Mouse (Mus musculus): ENCODE measurements at regions not wholly inside any gene's neighbourhood (a gene's known extent, or its start where the extent isn't known, plus 50 kb on each side); places are given as distances from the start of the nearest gene placed in this dataset.

DNA sequence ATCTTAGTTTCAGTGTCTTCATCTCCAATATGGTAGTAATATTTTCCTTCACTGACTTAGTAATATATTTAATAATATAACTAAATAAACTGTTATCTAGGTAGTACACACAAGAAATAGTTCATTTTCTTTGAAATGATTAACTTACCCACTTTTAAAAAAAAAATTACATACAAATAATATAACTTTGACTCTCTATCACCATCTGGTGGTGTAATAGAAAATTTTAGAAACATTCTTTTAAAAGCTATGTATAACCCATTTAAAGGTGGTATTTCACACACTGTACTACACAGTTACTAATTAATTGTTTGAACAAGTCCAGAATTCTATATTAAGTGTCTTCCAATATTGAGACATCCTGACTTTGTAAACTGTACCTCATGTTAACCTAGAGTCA, 53.9 kb upstream of the Olfr266 start:
- DNase-seq (ENCODE audit: low spot score in 2 of 2): no peak

DNA sequence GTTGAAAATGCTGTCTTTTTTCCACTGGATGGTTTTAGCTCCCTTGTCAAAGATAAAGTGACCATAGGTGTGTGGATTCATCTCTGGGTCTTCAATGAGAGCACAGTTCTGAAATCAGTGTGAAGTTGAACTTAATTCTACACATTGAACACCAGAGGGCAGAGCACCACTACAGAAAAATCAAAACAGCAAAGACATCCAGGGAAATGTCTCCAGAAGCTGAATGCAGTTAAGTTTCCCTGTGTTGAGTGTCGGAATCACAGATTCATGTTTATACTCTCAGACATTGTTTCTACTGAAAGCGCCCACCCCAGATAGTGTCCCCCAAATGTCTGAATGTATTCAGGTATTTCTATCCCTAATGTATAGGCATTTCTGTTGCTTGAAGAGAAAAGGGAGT, 77.1 kb upstream of the Olfr266 start:
- peak in 1 of 2 experiments; percentile 10 for DNase-seq (ENCODE audit: low spot score in 2 of 2)

DNA sequence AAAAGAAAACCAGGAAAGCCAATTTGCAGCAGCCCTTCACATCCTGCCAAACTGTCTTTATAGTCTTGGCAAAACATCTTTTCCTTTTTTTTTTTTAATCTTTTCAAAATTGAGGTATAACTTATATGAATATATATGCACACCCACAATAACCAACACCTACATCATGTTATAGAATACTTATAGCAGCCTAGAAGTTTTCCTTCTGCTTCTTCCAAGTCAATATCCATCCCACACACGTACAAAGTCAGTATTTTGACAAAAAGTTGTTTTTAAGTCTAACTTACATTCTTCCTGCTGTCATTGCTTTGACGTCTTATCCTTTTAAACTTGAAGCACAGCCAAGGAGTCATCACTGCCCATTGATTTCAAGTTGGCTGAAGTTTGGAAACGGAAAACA, 80.6 kb upstream of the Olfr266 start:
- no peak for DNase-seq (ENCODE audit: low spot score in 2 of 2)

DNA sequence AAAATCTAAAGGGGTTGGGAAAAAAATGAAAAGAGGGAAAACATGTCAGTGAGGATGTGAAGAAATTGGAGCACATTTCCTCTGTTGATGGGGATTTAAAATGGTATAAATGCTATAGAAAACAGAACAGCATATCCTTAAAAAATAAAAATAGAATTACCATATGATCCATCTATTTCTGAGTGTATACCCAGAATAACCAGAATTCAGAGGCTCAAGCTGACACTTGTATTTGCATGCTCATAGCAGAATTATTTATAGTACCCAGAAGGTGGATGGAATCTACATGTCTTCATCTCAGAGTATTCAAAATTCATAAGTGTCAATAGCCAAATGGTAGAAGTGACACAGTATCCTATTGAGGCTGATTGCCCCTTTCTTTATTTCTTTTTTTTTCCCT, 99.9 kb upstream of the Kcna3 start:
- DNase-seq (ENCODE audit: low spot score in 2 of 2): no peak

DNA sequence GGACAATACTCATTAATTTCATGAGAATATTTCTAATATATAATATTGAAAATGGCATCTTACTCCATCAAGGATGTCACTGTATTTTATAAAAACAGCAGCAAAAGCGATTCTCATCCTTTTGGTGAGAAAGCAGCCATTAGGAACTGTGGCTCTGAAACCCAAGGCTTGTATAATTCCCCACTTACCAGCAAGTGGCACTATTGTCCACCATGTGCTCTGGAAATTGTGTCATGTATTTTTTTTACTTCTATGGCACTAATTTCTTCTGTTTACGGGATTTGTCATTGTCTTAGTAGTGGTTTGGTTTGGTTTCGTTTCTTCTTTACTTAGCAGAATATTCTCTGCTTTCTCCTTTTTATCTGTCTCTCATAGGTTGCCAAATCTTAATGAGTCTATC, 95.9 kb upstream of the Kcna3 start:
- no peak for DNase-seq (ENCODE audit: low spot score in 2 of 2)

DNA sequence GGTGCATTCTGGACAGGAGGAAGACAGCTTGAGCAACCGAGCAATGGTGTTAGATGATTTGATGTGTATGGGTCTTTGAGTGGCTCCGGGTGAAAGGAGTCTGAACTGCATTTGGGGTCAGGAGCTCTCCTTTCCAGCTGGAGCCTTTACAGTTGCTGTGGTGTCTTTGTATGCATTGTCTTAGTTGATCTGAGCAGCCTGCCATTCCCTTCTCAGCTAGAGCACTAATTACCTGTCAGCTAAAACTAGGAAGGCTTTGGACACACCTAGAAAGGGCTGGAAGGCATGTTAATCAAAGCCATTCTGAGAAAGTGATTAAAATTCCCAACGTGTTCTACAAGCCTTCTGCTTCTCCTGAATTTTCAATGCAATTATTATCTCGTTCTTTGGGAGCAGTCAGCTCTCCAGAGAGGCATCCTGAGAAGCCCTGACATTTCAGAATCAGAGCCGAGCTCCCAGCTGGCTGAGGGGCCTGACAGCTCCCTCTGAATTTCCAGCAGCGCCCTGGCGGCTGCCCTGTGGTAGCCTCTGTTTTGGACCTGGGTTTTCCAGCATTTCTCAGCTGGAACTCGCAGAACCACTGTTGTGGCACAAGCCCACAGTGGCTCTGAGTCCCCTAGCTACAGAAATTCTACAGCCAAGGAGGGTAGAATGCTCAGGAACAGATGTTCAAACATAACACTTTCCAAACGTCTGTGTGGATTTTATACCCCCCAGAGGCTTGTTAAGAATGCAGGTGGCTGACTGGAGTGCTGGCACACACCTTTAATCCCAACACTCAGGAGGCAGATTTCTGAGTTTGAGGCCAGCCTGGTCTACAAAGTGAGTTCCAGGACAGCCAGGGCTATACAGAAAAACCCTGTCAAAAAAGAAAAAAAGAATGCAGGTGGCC, 80.2 kb upstream of the Kcna3 start:
- DNase-seq (ENCODE audit: low spot score in 2 of 2): no peak

DNA sequence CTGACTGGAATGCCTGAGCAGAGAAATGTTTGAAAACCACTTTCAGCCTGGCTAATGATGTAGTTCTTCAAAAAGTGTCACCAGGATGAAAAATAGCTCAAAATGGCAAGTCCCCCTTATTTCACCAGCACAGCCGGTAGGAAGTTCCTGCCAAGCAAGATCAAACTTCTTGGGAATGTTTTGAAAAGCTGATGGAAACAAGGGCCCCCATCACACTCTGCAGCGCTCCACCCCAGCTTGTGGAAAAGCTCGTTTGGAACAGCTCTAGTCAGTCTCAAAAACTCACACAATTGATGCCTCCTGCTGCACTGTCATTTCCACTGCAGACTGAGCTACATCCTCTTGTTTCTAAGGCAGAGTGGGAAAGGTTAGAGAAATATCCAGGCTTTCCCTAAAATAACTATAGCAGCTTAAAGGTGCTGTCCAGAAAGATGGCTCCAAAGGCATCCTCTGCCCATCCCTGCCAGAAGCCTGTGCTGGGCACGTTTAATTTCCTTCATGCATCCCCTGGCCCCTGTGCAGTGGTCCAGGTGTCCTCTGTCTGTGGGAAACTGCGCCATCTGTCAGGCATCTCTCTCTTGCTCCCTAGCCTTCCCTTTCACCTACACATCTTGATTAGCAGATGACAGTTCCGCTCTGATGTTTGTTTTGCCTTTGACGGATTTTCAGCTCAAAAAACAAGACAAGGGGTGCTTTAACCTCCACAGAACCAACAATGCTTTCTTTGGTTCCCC, 78.6 kb upstream of the Kcna3 start:
- DNase-seq (ENCODE audit: low spot score in 2 of 2): peak in 1 of 2 experiments; percentile 26

DNA sequence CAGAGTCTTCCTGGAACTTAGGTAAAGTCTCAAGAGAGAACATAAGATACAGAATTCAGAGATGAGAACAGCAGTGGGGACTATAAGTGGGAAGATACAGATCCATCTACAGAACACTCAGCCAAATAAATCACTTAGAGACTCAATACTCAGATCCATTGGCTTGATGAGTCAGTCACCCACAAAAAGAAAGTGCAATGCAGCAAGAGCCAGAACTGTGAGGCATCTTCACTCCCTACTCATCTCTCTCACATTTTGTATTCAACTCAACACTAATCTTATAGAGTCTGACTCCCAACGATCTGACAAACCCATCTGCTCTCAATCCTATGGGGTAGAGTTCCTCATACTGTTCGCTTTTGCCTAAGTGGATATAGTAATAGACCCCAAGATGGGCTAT, 77.8 kb upstream of the Kcna3 start:
- DNase-seq (ENCODE audit: low spot score in 2 of 2): no peak

DNA sequence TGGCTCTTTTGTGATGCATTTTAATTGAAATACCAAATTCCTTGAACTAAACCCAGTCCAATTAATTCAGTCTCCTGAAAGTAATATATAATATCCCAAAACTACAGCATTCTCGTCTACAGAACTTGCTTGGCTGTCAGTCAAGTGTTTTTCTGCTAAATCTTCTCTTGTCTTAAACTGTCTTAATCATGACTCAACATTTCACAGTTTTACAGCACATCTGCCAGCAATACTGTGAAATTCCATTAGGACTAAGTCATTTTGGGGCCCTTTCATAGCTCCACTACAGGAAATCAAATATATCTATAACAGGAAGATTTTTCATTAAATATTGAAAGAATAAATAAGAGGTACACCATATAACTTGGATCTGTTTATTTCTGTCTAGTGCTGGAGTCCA, 75.4 kb upstream of the Kcna3 start:
- no peak for DNase-seq (ENCODE audit: low spot score in 2 of 2)

DNA sequence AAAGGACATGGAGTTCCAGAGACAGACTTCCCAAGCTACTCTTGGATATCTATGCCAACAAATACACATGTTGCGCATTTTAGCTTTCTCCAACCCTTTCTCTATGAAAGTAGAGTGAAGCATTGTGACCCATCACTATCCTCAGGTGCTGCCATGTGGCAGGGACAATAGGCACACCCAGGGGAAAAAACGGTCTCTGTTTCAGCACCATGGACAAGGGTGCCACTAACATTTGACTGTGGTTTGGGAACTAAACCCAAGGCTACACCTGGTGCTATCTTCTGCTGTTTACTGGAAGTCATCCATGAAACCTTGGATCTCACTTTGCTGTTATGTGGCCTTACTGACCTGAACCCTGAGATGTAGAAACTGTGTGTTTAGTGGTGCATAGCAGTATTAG, 73.5 kb upstream of the Kcna3 start:
- DNase-seq (ENCODE audit: low spot score in 2 of 2): no peak

DNA sequence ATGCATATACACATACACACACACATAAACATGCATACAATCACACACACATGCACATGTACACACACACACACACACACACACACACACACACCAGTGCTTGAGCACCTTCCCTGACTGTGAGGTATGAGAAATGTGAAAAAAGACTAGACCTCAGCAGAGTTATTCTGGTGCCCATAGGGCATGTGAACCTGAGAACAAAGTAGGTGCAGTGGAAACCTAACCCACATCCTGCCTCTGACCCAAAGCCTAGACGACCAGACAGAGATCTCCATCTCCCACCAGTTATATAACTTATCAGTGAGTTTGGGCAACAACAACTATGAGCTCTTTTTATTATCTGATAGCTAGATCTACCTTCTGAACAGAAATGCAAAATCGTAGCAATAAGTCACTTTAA, 69.8 kb upstream of the Kcna3 start:
- DNase-seq (ENCODE audit: low spot score in 2 of 2): no peak

DNA sequence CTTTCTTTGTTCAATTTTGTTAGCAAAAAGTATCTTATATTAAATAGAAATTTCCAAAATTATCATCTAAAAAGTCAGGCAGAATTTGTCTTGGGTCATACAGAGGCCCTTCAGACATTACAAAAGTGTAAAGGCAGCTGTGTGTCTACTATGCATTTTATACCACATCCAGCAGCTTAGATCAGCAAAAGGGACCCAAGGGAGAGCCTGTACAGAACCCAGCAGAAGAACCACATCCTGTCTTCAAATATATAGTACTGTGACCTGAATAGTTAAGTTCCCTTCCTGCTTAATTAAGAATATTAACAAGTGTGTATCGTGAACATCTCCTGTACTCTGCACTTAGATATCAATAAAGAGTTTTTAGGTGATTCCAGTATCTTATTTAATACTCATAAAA, 68.5 kb upstream of the Kcna3 start:
- DNase-seq (ENCODE audit: low spot score in 2 of 2): no peak

DNA sequence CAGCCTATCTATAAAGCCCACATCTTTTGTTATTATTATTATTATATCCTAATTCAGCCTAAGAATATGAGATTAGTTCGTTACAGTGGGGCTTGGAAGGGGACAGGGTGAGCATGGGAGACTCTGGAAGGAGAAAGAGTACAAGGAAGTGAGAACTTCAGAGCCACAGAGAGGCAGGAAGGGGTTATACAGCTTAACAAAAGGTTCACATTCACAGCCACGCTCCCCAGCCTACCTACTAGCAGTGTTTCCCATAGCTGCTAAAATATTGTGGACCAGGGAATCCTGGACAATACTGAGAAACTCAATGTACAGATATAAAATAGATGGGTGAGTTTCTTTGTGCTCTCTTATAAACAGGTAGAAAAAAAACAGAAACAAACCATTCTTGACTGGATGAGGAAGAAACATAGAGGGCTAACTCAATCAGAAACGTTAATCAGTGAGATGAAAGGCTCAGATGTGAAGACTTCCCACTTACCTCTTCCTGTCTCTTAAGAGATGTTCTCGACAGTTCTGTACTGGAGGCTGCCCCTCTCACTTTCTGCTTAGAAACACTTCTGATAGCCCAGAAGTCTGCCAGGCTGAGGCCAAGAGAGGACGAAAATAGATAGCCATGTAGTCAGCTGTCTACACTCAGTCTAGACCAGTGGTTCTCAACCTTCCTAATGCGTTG, 61.7 kb upstream of the Kcna3 start:
- DNase-seq (ENCODE audit: low spot score in 2 of 2): no peak

DNA sequence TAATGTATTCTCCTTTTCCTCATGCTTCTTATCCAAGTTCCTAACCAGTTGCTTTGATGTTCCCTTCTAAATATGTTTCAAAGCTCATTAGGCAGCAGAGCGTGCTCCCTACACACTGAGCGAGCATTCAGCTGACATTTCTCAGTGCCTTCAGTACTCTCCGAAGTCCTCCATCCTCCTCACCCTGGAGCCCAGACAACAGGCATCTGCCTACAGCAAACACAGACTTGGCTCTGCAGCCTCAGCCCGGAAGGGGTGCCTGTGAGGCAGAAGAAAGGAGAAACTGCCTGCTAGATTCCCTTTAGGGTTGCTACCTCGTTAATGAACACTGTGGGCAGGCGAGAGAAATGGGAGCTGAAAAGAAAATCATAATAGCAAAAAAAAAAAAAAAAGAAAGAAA, 57.2 kb upstream of the Kcna3 start:
- peak in 1 of 2 experiments; percentile 8 for DNase-seq (ENCODE audit: low spot score in 2 of 2)

DNA sequence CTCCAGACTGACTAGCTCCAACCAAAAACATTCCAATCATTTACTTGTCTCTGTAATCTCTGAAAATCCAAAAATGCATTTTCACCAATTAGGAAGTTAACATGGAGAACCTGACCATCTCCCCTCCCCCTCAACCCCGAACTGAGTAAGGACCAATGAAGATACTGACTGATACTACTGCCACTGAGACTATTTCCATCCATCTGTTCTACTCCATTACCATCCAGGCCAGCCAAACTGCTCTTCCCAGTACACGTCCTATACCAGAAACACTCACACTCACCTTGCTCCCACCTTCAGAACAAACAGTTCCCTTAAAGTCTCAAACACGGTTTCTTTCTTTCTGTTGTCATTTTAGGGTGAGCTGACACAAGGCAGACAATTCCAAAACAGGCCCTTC, 55.1 kb upstream of the Kcna3 start:
- DNase-seq (ENCODE audit: low spot score in 2 of 2): no peak

DNA sequence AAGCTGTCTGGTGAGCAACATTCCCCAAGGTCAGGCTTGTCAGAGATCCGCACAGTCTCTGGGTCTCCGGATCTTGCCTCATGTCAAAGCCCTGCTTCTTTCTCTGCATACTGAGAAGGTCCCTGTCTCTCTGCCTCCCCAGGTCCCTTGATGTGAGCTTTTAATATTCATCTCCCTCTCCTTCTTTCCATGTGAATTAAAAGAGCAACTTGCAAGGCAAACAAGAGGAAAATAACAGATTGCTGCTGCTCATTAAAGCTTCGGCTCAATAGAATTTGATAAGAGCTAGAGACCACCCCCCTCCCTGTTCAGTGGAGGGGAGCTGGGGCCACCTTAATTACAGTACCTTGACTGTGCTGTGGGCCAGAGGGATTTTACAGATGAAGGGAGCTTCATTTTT, 54.6 kb upstream of the Kcna3 start:
- no peak for DNase-seq (ENCODE audit: low spot score in 2 of 2)

DNA sequence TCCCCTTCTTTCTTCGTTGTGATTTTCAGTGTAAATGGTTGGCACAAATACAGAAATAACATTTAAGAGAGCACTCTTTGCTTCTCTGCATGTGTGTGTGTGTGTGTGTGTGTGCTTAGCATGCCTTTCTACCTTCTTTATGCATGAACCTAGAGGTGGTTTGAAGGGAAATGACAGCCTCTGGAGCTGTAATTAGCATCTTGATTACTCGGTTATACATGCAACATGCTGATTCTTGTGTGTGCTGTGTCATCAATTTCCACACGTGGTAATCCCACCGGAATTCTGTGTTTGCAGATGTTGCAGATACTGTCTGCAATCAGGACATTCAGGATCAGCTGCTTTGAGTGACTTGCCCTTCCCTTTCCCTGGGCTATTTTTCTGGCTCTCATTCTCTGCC, 51.7 kb upstream of the Kcna3 start:
- no peak for DNase-seq (ENCODE audit: low spot score in 2 of 2)

All from frontal cortex, postnatal 14 days (tissue).